Mouse (Mus musculus): Measurements from ENCODE around the gene Cfap73.

DNA sequence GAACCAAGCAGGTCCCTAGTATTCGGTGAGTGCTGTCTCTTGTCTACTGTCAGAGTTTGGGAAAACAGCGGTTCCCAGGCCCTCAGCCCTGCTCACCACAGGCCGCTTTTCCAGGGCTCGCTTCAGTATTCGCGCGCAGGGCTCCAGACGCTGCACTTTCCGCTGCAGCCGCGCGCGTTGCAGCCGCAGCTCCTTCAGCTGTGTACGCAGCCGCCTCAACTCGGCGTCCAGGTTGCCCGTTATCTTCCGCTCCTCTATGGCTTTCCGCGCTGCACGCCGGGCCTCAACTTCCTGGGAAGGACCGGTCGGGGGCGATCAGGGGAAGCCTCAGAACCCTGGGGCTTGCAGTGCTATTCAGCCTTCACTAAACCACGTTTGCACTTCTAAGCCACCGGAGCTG lies 2.9 kb downstream of the Cfap73 start:
- TF ChIP-seq CTCF (IDR thresholded peaks at IDR 0.05; ENCODE audit: borderline replicate concordance, control insufficient read depth, extremely low read depth, insufficient read depth, low read length, poor library complexity) (no peak), POLR2A (IDR thresholded peaks at IDR 0.05; ENCODE audit: control insufficient read depth, extremely low read depth, insufficient read depth, low read length, poor library complexity) (peak; percentile 18; the same call in 1 of the 2 replicates)
